Mouse (Mus musculus): ENCODE measurements around the gene Zfp511. TPM values are rescaled to one million over a fixed set of nuclear protein-coding genes. Genes with fewer than 3 reads are reported as not detected.

Gene Zfp511
- polyA plus RNA-seq, 1 experiment from 2014 or later: 62.0 TPM

DNA sequence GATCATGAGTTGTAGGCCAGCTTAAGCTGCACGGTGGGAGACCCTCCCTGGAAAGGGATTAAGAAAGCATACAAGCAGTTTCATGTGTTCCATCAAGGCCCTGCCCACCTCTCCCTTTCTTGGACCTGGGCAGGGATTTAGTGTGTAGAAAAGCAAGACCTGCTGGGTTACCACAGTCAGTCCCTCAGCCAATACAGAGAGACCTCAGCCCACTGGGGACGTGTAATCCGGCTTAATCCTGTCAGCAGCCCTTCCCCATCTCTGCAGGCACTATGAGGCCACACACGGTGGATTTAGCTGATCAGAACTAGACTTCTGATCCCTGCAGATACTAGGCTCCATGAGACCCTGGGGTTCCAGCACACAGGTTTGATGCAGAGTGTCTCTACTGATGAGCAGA is 23.4 kb downstream of the Zfp511 start:
- peaks cover 34% of the 10 kb centered on the region for H3K4me1 ChIP-seq (replicated peaks; ENCODE audit: control insufficient read depth, insufficient read depth, low read length)
- no peak overlapping the region for H3K9ac ChIP-seq (replicated peaks; ENCODE audit: low read depth, low read length)
- H3K27me3 ChIP-seq (replicated peaks; ENCODE audit: control insufficient read depth, insufficient read depth, low read length): 0 out of 2 replicates have a peak, but pooled peaks cover 5% of the 10 kb centered on the region
- H3K4me3 ChIP-seq (replicated peaks; ENCODE audit: low read length): no peak overlapping the region
- H3K36me3 ChIP-seq (ENCODE audit: control insufficient read depth, insufficient read depth): no peaks in the 10 kb centered on the region
- H3K27ac ChIP-seq (ENCODE audit: low read length): no peak overlapping the region
- H3K4me2 ChIP-seq (ENCODE audit: low read length): no peak overlapping the region
- ATAC-seq: no peak
- 30% methylated on average over 4 of the region's 4 CpGs for WGBS
- no peaks in the 10 kb centered on the region for H3K9me3 ChIP-seq (ENCODE audit: control insufficient read depth, low read length)

DNA sequence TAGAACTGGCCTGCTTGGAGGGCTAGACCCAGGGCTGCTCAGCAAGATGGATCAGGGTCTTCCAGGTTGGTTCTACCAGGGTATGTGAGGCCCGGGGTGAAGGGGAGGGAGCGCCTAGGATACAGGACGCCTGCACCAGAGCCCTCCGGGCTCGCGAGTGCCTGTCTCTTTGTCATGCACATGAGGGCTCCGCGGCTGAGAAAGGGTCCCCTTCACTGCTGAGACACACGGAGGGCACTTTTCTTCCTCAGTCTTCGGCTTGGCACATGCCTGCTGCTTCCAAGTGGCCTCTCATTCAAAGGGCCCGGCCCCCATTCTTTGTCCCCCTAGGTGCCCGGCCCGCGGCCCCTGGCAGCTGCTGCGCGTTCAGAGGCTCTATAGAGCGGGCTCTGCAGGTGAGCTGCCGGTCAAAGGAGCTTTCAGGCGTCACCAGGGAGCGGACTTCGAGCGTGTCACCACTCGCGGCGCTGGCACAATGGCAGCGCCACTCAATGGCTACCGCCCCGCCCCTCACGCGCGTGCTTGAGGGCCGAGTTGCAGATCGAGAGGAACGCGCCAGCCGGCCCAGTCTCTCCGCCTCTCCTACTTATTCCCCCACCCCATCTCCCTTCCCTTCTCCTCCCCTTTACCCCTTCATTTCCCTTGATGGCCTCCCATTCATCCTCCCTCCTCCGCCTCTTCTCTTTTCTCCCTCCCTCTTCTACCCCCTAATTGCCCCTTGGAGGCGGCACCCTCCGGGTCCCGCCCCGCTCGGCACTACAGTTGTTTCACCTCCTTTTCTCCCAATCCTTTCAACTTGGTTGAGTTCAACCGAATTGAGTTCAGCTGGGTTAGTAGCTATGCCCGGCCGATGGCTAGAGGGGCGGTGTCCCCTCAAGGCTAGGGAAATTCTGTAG is 25.0 kb downstream of the Zfp511 start:
- under 1% methylated on average over 47 of the region's 47 CpGs for WGBS
- peak overlapping the region; percentile 76 for H3K9ac ChIP-seq (replicated peaks; ENCODE audit: low read depth, low read length)
- peak overlapping the region; percentile 49 for H3K4me3 ChIP-seq (replicated peaks; ENCODE audit: low read length)
- peaks cover 34% of the 10 kb centered on the region for H3K4me1 ChIP-seq (replicated peaks; ENCODE audit: control insufficient read depth, insufficient read depth, low read length)
- peak overlapping the region; percentile 92 for H3K4me2 ChIP-seq (ENCODE audit: low read length)
- peaks cover 9% of the 10 kb centered on the region; the same call in 1 of the 2 replicates for H3K27me3 ChIP-seq (replicated peaks; ENCODE audit: control insufficient read depth, insufficient read depth, low read length)
- ATAC-seq: peak; percentile 66
- no peaks in the 10 kb centered on the region for H3K9me3 ChIP-seq (ENCODE audit: control insufficient read depth, low read length)
- peak overlapping the region; percentile 75 for H3K27ac ChIP-seq (ENCODE audit: low read length)
- no peaks in the 10 kb centered on the region for H3K36me3 ChIP-seq (ENCODE audit: control insufficient read depth, insufficient read depth)

DNA sequence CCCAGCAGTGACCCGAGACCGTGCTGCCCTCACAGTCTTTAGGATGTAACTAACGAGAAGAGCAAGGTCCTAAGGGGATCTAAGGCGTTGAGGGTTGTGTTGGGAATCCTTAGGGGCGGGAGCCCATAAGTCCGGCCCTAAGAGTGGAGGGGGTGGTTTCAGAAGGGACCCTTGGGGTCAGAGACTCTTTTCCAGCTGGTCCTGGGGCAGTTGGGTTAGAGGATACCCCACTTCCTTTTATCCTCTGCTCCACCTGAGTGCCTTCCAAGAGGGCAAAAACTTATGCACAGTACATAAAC is 25.6 kb downstream of the Zfp511 start:
- H3K27ac ChIP-seq (ENCODE audit: low read length): peak overlapping the region; percentile 75

DNA sequence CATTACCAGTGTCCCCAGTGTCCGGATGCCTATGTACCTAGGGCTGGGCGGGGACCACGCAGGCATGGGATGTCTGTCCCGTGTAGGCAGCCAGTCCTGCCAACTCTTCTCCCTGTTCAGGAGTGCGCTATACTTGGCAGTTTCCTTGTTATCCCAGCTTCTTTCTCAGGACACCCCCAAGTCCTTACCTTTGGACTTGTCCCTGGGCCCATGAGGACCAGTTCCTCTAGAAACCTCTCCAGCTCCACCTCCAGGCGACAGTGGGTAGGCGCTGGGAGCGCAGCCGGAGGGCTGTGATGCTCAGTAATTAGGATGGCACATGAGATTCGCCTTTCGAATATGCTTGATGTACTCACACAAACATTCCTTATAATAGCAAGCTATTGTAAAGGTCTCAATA is 26.1 kb downstream of the Zfp511 start:
- no peak overlapping the region for H3K9ac ChIP-seq (replicated peaks; ENCODE audit: low read depth, low read length)
- no peaks in the 10 kb centered on the region for H3K36me3 ChIP-seq (ENCODE audit: control insufficient read depth, insufficient read depth)
- no peak overlapping the region for H3K27ac ChIP-seq (ENCODE audit: low read length)
- peaks cover 33% of the 10 kb centered on the region for H3K4me1 ChIP-seq (replicated peaks; ENCODE audit: control insufficient read depth, insufficient read depth, low read length)
- H3K9me3 ChIP-seq (ENCODE audit: control insufficient read depth, low read length): no peaks in the 10 kb centered on the region
- peaks cover 10% of the 10 kb centered on the region; the same call in 1 of the 2 replicates for H3K27me3 ChIP-seq (replicated peaks; ENCODE audit: control insufficient read depth, insufficient read depth, low read length)
- no peak overlapping the region for H3K4me2 ChIP-seq (ENCODE audit: low read length)
- no peak overlapping the region for H3K4me3 ChIP-seq (replicated peaks; ENCODE audit: low read length)
- 13% methylated on average over 11 of the region's 11 CpGs for whole genome bisulfite sequencing
- no peak for ATAC-seq

More for the DNA sequence above, 25.6 kb downstream of the Zfp511 start:
- peak overlapping the region; percentile 49 for H3K4me3 ChIP-seq (replicated peaks; ENCODE audit: low read length)
- H3K36me3 ChIP-seq (ENCODE audit: control insufficient read depth, insufficient read depth): no peaks in the 10 kb centered on the region
- H3K4me2 ChIP-seq (ENCODE audit: low read length): peak overlapping the region; percentile 92
- peaks cover 34% of the 10 kb centered on the region for H3K4me1 ChIP-seq (replicated peaks; ENCODE audit: control insufficient read depth, insufficient read depth, low read length)
- 3% methylated on average over 6 of the region's 6 CpGs for WGBS
- H3K9ac ChIP-seq (replicated peaks; ENCODE audit: low read depth, low read length): peak overlapping the region; percentile 76
- no peaks in the 10 kb centered on the region for H3K9me3 ChIP-seq (ENCODE audit: control insufficient read depth, low read length)
- peaks cover 9% of the 10 kb centered on the region; the same call in 1 of the 2 replicates for H3K27me3 ChIP-seq (replicated peaks; ENCODE audit: control insufficient read depth, insufficient read depth, low read length)
- ATAC-seq: no peak

DNA sequence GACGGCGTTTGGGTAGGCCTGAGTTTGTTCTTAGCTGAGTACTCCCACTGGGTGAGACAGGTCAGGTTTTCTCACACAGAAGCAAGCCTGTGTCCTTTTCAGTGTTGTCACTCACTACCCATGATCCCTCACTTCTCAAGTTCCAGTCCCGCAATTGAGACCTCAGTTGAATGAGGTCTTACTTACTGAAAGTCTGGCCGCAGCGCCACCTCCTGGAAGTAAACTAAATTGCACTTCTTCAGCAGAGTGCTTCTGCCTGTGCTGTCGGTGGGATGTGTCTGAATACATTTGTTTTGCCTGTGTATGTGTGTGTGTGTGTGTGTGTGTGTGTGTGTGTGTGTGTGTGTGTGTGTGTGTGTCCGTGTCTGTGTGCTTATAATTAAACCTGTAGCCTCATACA is 26.9 kb downstream of the Zfp511 start:
- peaks cover 12% of the 10 kb centered on the region; the same call in 1 of the 2 replicates for H3K27me3 ChIP-seq (replicated peaks; ENCODE audit: control insufficient read depth, insufficient read depth, low read length)
- H3K4me3 ChIP-seq (replicated peaks; ENCODE audit: low read length): no peak overlapping the region
- no peaks in the 10 kb centered on the region for H3K36me3 ChIP-seq (ENCODE audit: control insufficient read depth, insufficient read depth)
- no peak overlapping the region for H3K4me2 ChIP-seq (ENCODE audit: low read length)
- no peak overlapping the region for H3K9ac ChIP-seq (replicated peaks; ENCODE audit: low read depth, low read length)
- no peak for ATAC-seq
- WGBS: 19% methylated on average over 7 of the region's 7 CpGs
- no peak overlapping the region for H3K27ac ChIP-seq (ENCODE audit: low read length)
- no peaks in the 10 kb centered on the region for H3K9me3 ChIP-seq (ENCODE audit: control insufficient read depth, low read length)
- peaks cover 28% of the 10 kb centered on the region for H3K4me1 ChIP-seq (replicated peaks; ENCODE audit: control insufficient read depth, insufficient read depth, low read length)

DNA sequence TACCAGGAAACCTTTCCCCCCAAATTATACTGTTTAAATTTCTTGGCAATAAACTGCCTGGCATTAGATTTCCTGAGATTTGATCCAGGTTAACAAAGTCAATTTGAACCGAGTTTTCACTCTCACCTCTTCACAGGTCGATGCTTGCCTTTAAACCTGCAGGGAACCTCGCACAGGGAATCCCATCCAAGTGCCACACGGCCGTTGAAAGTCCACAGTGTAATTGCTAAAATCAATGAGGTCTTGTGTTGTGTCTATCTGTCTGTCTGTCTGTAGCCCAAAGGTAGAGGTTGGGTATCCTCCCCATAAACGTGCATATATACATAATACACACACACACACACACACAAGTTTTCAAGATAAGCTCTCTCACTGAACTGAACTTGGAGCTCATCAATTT is 31.2 kb downstream of the Zfp511 start:
- no peaks in the 10 kb centered on the region for H3K36me3 ChIP-seq (ENCODE audit: control insufficient read depth, insufficient read depth)
- H3K27me3 ChIP-seq (replicated peaks; ENCODE audit: control insufficient read depth, insufficient read depth, low read length): peaks cover 15% of the 10 kb centered on the region
- H3K9ac ChIP-seq (replicated peaks; ENCODE audit: low read depth, low read length): no peak overlapping the region
- no peaks in the 10 kb centered on the region; the same call in 1 of the 2 replicates for H3K4me1 ChIP-seq (replicated peaks; ENCODE audit: control insufficient read depth, insufficient read depth, low read length)
- H3K4me3 ChIP-seq (replicated peaks; ENCODE audit: low read length): no peak overlapping the region
- H3K27ac ChIP-seq (ENCODE audit: low read length): no peak overlapping the region
- ATAC-seq: no peak
- H3K4me2 ChIP-seq (ENCODE audit: low read length): no peak overlapping the region
- no peaks in the 10 kb centered on the region for H3K9me3 ChIP-seq (ENCODE audit: control insufficient read depth, low read length)
- WGBS: 74% methylated on average over 6 of the region's 6 CpGs

DNA sequence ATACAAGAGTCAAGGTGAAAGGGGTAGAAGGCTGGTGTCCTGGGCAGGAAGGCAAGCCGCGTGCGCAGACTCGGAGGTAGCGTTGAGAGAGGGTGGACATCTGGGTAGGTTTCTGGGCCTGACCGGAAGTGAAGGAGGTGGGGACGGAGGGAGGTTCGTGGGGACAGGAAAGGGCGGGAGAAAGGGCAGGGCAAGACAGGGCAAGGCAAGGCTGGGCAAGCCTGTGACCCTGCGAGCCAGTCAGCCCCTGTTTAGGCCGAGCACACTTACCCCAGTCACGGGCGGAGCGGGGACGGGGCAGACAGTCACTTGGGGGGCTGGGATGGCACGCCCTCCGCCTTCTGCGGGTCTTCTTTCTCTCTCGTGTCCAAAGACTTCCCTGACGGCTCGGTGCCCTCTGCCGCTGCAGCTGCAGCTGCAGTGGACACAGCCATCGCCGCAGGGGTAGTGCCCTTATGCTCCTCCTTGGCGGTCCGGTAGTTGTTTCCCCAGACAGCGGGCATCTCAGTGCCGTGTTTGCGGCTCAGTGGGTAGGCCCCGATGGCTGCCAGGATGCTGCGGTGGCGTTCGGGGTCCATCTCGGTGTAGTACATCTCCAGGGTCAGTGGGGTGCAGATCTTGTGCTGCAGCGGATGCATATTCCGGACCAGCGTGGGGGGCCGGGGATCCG is 34.0 kb downstream of the Zfp511 start:
- H3K9ac ChIP-seq (replicated peaks; ENCODE audit: low read depth, low read length): no peak overlapping the region
- H3K27me3 ChIP-seq (replicated peaks; ENCODE audit: control insufficient read depth, insufficient read depth, low read length): peaks cover 13% of the 10 kb centered on the region
- no peak overlapping the region for H3K27ac ChIP-seq (ENCODE audit: low read length)
- no peak for ATAC-seq
- peak overlapping the region; percentile 9; the same call in 1 of the 2 replicates for H3K4me2 ChIP-seq (ENCODE audit: low read length)
- H3K4me3 ChIP-seq (replicated peaks; ENCODE audit: low read length): no peak overlapping the region
- no peaks in the 10 kb centered on the region; the same call in 1 of the 2 replicates for H3K4me1 ChIP-seq (replicated peaks; ENCODE audit: control insufficient read depth, insufficient read depth, low read length)
- no peaks in the 10 kb centered on the region for H3K36me3 ChIP-seq (ENCODE audit: control insufficient read depth, insufficient read depth)
- WGBS: 34% methylated on average over 35 of the region's 39 CpGs
- no peaks in the 10 kb centered on the region for H3K9me3 ChIP-seq (ENCODE audit: control insufficient read depth, low read length)

DNA sequence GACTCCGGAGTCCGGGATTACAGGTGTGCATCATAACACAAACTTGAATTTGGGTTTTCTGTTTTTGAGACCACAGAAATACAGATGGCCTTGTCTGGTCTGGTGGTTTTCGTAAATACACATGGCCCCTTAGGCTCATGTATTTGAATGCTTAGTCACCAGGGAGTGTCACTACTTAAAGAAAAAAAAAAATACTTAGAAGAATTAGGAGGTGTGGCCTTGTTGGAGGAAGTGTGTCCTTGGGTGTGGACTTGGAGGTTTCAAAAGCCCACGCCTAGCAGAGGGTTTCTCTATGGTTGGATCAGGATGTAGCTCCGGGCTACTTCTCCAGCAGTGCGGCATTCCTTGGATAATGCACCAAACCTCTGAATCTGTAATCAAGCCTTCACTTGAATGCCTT is 41.5 kb downstream of the Zfp511 start:
- no peaks in the 10 kb centered on the region for H3K9me3 ChIP-seq (ENCODE audit: control insufficient read depth, low read length)
- 75% methylated on average over 6 of the region's 6 CpGs for WGBS
- no peak overlapping the region for H3K4me3 ChIP-seq (replicated peaks; ENCODE audit: low read length)
- no peak overlapping the region for H3K9ac ChIP-seq (replicated peaks; ENCODE audit: low read depth, low read length)
- H3K36me3 ChIP-seq (ENCODE audit: control insufficient read depth, insufficient read depth): no peaks in the 10 kb centered on the region
- no peak for ATAC-seq
- H3K27ac ChIP-seq (ENCODE audit: low read length): no peak overlapping the region
- 0 out of 2 replicates have a peak, but pooled peaks cover 2% of the 10 kb centered on the region for H3K27me3 ChIP-seq (replicated peaks; ENCODE audit: control insufficient read depth, insufficient read depth, low read length)
- H3K4me1 ChIP-seq (replicated peaks; ENCODE audit: control insufficient read depth, insufficient read depth, low read length): peaks cover 29% of the 10 kb centered on the region
- H3K4me2 ChIP-seq (ENCODE audit: low read length): no peak overlapping the region

DNA sequence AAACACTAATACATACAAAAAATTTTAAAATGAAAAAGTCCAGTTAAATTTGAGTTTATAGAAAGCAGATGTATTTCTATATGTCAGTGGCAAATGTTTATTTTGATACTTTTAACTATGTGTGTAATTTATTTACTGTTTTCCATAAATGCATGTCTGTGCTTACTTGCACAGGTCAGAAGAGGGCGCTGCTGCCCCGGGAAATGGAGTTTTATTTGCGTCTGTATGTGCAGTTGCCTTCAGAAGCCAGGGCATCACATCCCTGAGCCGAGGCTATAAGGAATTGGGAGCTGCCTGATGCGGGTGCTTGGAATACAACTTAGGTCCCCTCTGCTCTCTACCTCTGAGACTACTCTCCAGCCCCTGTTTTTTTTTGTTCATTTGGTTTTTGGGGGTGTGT is 42.5 kb downstream of the Zfp511 start:
- H3K27me3 ChIP-seq (replicated peaks; ENCODE audit: control insufficient read depth, insufficient read depth, low read length): no peaks in the 10 kb centered on the region
- H3K27ac ChIP-seq (ENCODE audit: low read length): no peak overlapping the region
- peaks cover 29% of the 10 kb centered on the region for H3K4me1 ChIP-seq (replicated peaks; ENCODE audit: control insufficient read depth, insufficient read depth, low read length)
- H3K36me3 ChIP-seq (ENCODE audit: control insufficient read depth, insufficient read depth): no peaks in the 10 kb centered on the region
- ATAC-seq: no peak
- WGBS: 5% methylated on average over 5 of the region's 5 CpGs
- H3K4me2 ChIP-seq (ENCODE audit: low read length): no peak overlapping the region
- H3K9ac ChIP-seq (replicated peaks; ENCODE audit: low read depth, low read length): no peak overlapping the region
- no peaks in the 10 kb centered on the region for H3K9me3 ChIP-seq (ENCODE audit: control insufficient read depth, low read length)
- no peak overlapping the region for H3K4me3 ChIP-seq (replicated peaks; ENCODE audit: low read length)

Data from forebrain, embryonic 16.5 days (tissue).